Mouse (Mus musculus) MEL (cell line): ENCODE results near the gene Prickle1.

ENCODE experiments used
- CHD2 ChIP-seq: IDR thresholded peaks from 2 replicates; pipeline ENCODE4 v1.6.1; 2011; ENCODE audit warnings: low read length, improper control_type of control experiment
- CTCF ChIP-seq, 3 experiments: IDR thresholded peaks in 2 of 3; conservative IDR thresholded peaks in 1 of 3; 2 replicates each; pipeline ENCODE4 v1.5.1; 2011 to 2012; ENCODE audit warnings: low read length in 3 of 3, low read depth in 2 of 3, mild to moderate bottlenecking in 2 of 3, improper control_type of control experiment in 1 of 3, inconsistent platforms in 1 of 3, mixed read lengths in 1 of 3, moderate library complexity in 1 of 3; ENCODE audit not compliant: control insufficient read depth in 1 of 3, insufficient read depth in 1 of 3, poor library complexity in 1 of 3, severe bottlenecking in 1 of 3
- GATA1 ChIP-seq: IDR thresholded peaks from 2 replicates; pipeline ENCODE4 v1.6.1; 2011; ENCODE audit warnings: low read depth, low read length, improper control_type of control experiment
- POLR2A ChIP-seq, 2 experiments: IDR thresholded peaks; 2 replicates each; pipeline ENCODE4 v1.6.1; 2011 to 2012; ENCODE audit warnings: low read length in 2 of 2, mild to moderate bottlenecking in 2 of 2, control low read depth in 1 of 2, improper control_type of control experiment in 1 of 2, low read depth in 1 of 2, moderate library complexity in 1 of 2; ENCODE audit not compliant: control insufficient read depth in 1 of 2, insufficient read depth in 1 of 2, poor library complexity in 1 of 2
- POLR2AphosphoS5 ChIP-seq: IDR thresholded peaks from 2 replicates; pipeline ENCODE4 v1.6.1; 2012; ENCODE audit warnings: low read depth, borderline replicate concordance, mild to moderate bottlenecking, inconsistent platforms, low read length, moderate library complexity, mixed read lengths
- SMC3 ChIP-seq: IDR thresholded peaks from 2 replicates; pipeline ENCODE4 v1.6.1; 2011; ENCODE audit warnings: low read depth, low read length, improper control_type of control experiment
- TBP ChIP-seq: IDR thresholded peaks from 2 replicates; pipeline ENCODE4 v1.8.0; 2011; ENCODE audit warnings: low read depth, low read length, improper control_type of control experiment
- UBTF ChIP-seq: IDR thresholded peaks from 2 replicates; pipeline ENCODE4 v1.6.1; 2012; ENCODE audit warnings: low read depth, mild to moderate bottlenecking, inconsistent platforms, low read length, improper control_type of control experiment, moderate library complexity, borderline replicate concordance; ENCODE audit not compliant: insufficient read depth
- USF1 ChIP-seq: IDR thresholded peaks from 2 replicates; pipeline ENCODE4 v1.6.1; 2014; ENCODE audit warnings: low read depth, mild to moderate bottlenecking, inconsistent platforms, low read length, improper control_type of control experiment, moderate library complexity
- ZC3H11A ChIP-seq: IDR thresholded peaks from 2 replicates; pipeline ENCODE4 v1.6.1; 2012; ENCODE audit warnings: low read depth, mild to moderate bottlenecking, inconsistent platforms, low read length, improper control_type of control experiment

GRCm38 (mm10) chr15:93561540-93561939 is 34.2 kb downstream of the Prickle1 start:
- TF ChIP-seq TBP (no peak), SMC3 (no peak), GATA1 (no peak), USF1 (no peak), CTCF (IDR thresholded peaks at IDR 0.05 in 2 of 3, conservative IDR thresholded peaks at IDR 0.05 in 1 of 3; ENCODE audit: control insufficient read depth in 1 of 3, insufficient read depth in 1 of 3, low read depth in 2 of 3, low read length in 3 of 3, poor library complexity in 1 of 3, severe bottlenecking in 1 of 3) (no peak), POLR2AphosphoS5 (no peak), ZC3H11A (no peak), UBTF (no peak), POLR2A (IDR thresholded peaks at IDR 0.05; ENCODE audit: control insufficient read depth in 1 of 2, insufficient read depth in 1 of 2, low read depth in 1 of 2, low read length in 2 of 2, poor library complexity in 1 of 2) (no peak), CHD2 (no peak)
